Mouse (Mus musculus): Measurements from ENCODE around the gene Dclk1. TPM values are rescaled to one million over a fixed set of nuclear protein-coding genes. Genes with fewer than 3 reads are reported as not detected.

Gene Dclk1
- polyA plus RNA-seq, 1 experiment from 2014 or later, result 4.4 TPM

DNA sequence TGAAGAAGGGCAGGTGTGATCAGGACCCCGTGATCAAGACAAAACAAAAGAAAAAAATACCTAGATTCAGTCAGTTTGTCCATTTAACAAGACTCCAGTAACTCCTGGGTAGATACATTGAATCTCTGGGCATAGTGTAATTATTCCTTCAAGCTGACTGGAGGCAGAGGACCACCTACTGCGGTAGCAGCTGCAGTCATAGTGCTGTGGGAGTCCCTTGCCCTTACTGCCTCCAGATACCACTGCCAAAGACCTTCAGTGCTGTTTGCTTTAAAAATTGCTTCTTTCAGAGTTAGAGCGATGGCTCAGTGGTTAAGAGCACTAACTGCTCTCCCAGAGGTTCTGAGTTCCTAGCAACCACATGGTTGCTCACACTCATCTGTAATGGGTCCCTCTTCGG, 309.7 kb downstream of the Dclk1 start:
- no peak overlapping the region for H3K4me2 ChIP-seq (replicated peaks; ENCODE audit: low read depth)
- H3K27ac ChIP-seq (replicated peaks), result no peak overlapping the region
- no peaks in the 10 kb centered on the region for H3K4me1 ChIP-seq (replicated peaks; ENCODE audit: control insufficient read depth, insufficient read depth)
- H3K9me3 ChIP-seq (ENCODE audit: control insufficient read depth, low read length), result no peaks in the 10 kb centered on the region
- H3K27me3 ChIP-seq (ENCODE audit: control insufficient read depth, insufficient read depth, low read length), result no peaks in the 10 kb centered on the region
- no peak overlapping the region for H3K4me3 ChIP-seq (ENCODE audit: low read depth, low read length)
- TF ChIP-seq CTCF (IDR thresholded peaks at IDR 0.05; ENCODE audit: low read depth), result no peak
- no peak for TF ChIP-seq EP300 (optimal IDR thresholded peaks at IDR 0.05)
- ATAC-seq (ENCODE audit: low FRiP score, low TSS enrichment), result no peak
- WGBS, result 83% methylated on average over 4 of the region's 4 CpGs
- H3K9ac ChIP-seq (ENCODE audit: low read length), result no peak overlapping the region
- no peak for DNase-seq (ENCODE audit: low spot score)
- H3K36me3 ChIP-seq (ENCODE audit: control insufficient read depth, insufficient read depth, low read length), result no peaks in the 10 kb centered on the region

- no peaks in the 10 kb centered on the region for H3K27me3 ChIP-seq (ENCODE audit: control insufficient read depth, insufficient read depth, low read length)
- DNase-seq (ENCODE audit: low spot score) (no peak), ATAC-seq (ENCODE audit: low FRiP score, low TSS enrichment) (no peak)
- WGBS, result 91% methylated on average over 9 of the region's 9 CpGs
- no peak overlapping the region for H3K27ac ChIP-seq (replicated peaks)
- no peaks in the 10 kb centered on the region for H3K4me1 ChIP-seq (replicated peaks; ENCODE audit: control insufficient read depth, insufficient read depth)
- TF ChIP-seq EP300 (optimal IDR thresholded peaks at IDR 0.05) (no peak), CTCF (IDR thresholded peaks at IDR 0.05; ENCODE audit: low read depth) (no peak)
- H3K4me3 ChIP-seq (ENCODE audit: low read depth, low read length), result no peak overlapping the region
- H3K9ac ChIP-seq (ENCODE audit: low read length), result no peak overlapping the region
- no peaks in the 10 kb centered on the region for H3K36me3 ChIP-seq (ENCODE audit: control insufficient read depth, insufficient read depth, low read length)
- H3K9me3 ChIP-seq (ENCODE audit: control insufficient read depth, low read length), result no peaks in the 10 kb centered on the region
- no peak overlapping the region for H3K4me2 ChIP-seq (replicated peaks; ENCODE audit: low read depth)
Observed at GRCm38 (mm10) chr3:55553031-55553430, 310.9 kb downstream of the Dclk1 start.

GRCm38 (mm10) chr3:55555848-55556247, 313.7 kb downstream of the Dclk1 start:
- H3K9ac ChIP-seq (ENCODE audit: low read length), result no peak overlapping the region
- no peaks in the 10 kb centered on the region for H3K4me1 ChIP-seq (replicated peaks; ENCODE audit: control insufficient read depth, insufficient read depth)
- no peak overlapping the region for H3K4me3 ChIP-seq (ENCODE audit: low read depth, low read length)
- no peaks in the 10 kb centered on the region for H3K9me3 ChIP-seq (ENCODE audit: control insufficient read depth, low read length)
- H3K4me2 ChIP-seq (replicated peaks; ENCODE audit: low read depth), result no peak overlapping the region
- no peaks in the 10 kb centered on the region for H3K27me3 ChIP-seq (ENCODE audit: control insufficient read depth, insufficient read depth, low read length)
- no peaks in the 10 kb centered on the region for H3K36me3 ChIP-seq (ENCODE audit: control insufficient read depth, insufficient read depth, low read length)
- H3K27ac ChIP-seq (replicated peaks), result no peak overlapping the region
- ATAC-seq (ENCODE audit: low FRiP score, low TSS enrichment), result no peak
- no peak for TF ChIP-seq CTCF (IDR thresholded peaks at IDR 0.05; ENCODE audit: low read depth)
- no peak for TF ChIP-seq EP300 (optimal IDR thresholded peaks at IDR 0.05)
- WGBS, result 89% methylated on average over 6 of the region's 6 CpGs
- no peak for DNase-seq (ENCODE audit: low spot score)

GRCm38 (mm10) chr3:55558570-55558969, 316.4 kb downstream of the Dclk1 start:
- no peak overlapping the region for H3K4me2 ChIP-seq (replicated peaks; ENCODE audit: low read depth)
- no peak overlapping the region for H3K9ac ChIP-seq (ENCODE audit: low read length)
- no peaks in the 10 kb centered on the region for H3K9me3 ChIP-seq (ENCODE audit: control insufficient read depth, low read length)
- H3K36me3 ChIP-seq (ENCODE audit: control insufficient read depth, insufficient read depth, low read length), result no peaks in the 10 kb centered on the region
- no peak for ATAC-seq (ENCODE audit: low FRiP score, low TSS enrichment)
- 33% methylated on average over 1 of the region's 1 CpGs for WGBS
- no peak overlapping the region for H3K27ac ChIP-seq (replicated peaks)
- TF ChIP-seq CTCF (IDR thresholded peaks at IDR 0.05; ENCODE audit: low read depth) (no peak), EP300 (optimal IDR thresholded peaks at IDR 0.05) (no peak)
- H3K27me3 ChIP-seq (ENCODE audit: control insufficient read depth, insufficient read depth, low read length), result no peaks in the 10 kb centered on the region
- no peak for DNase-seq (ENCODE audit: low spot score)
- H3K4me1 ChIP-seq (replicated peaks; ENCODE audit: control insufficient read depth, insufficient read depth), result no peaks in the 10 kb centered on the region
- no peak overlapping the region for H3K4me3 ChIP-seq (ENCODE audit: low read depth, low read length)

DNA sequence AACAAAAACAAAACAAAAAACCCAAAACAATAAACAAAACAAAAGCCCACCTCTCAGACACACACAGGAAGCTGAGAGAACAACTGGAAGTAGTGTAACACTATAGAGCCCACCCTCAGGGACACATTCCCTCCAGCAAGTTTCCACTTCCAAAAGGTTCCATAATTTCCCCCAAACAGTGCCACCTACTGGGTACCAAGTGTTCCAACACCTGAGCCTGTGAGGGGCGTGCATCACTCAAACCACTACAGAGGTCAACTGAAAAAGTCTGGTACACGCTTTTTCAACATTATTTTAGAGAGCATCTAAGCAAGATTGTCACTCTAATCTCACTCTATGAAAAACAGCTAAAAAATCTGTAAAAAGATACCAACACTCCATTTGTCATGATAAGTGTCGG, 325.3 kb downstream of the Dclk1 start:
- 90% methylated on average over 3 of the region's 3 CpGs for WGBS
- H3K27ac ChIP-seq (replicated peaks), result no peak overlapping the region
- TF ChIP-seq CTCF (IDR thresholded peaks at IDR 0.05; ENCODE audit: low read depth) (no peak), EP300 (optimal IDR thresholded peaks at IDR 0.05) (no peak)
- H3K36me3 ChIP-seq (ENCODE audit: control insufficient read depth, insufficient read depth, low read length), result no peaks in the 10 kb centered on the region
- no peaks in the 10 kb centered on the region for H3K27me3 ChIP-seq (ENCODE audit: control insufficient read depth, insufficient read depth, low read length)
- H3K4me2 ChIP-seq (replicated peaks; ENCODE audit: low read depth), result no peak overlapping the region
- no peaks in the 10 kb centered on the region for H3K9me3 ChIP-seq (ENCODE audit: control insufficient read depth, low read length)
- no peak for ATAC-seq (ENCODE audit: low FRiP score, low TSS enrichment)
- no peaks in the 10 kb centered on the region for H3K4me1 ChIP-seq (replicated peaks; ENCODE audit: control insufficient read depth, insufficient read depth)
- no peak for DNase-seq (ENCODE audit: low spot score)
- no peak overlapping the region for H3K9ac ChIP-seq (ENCODE audit: low read length)
- H3K4me3 ChIP-seq (ENCODE audit: low read depth, low read length), result no peak overlapping the region

- H3K27me3 ChIP-seq (ENCODE audit: control insufficient read depth, insufficient read depth, low read length), result no peaks in the 10 kb centered on the region
- no peak for TF ChIP-seq CTCF (IDR thresholded peaks at IDR 0.05; ENCODE audit: low read depth)
- TF ChIP-seq EP300 (optimal IDR thresholded peaks at IDR 0.05), result no peak
- no peak overlapping the region for H3K4me3 ChIP-seq (ENCODE audit: low read depth, low read length)
- no peak for DNase-seq (ENCODE audit: low spot score)
- ATAC-seq (ENCODE audit: low FRiP score, low TSS enrichment), result no peak
- no peak overlapping the region for H3K4me2 ChIP-seq (replicated peaks; ENCODE audit: low read depth)
- H3K9me3 ChIP-seq (ENCODE audit: control insufficient read depth, low read length), result no peaks in the 10 kb centered on the region
- no peaks in the 10 kb centered on the region for H3K36me3 ChIP-seq (ENCODE audit: control insufficient read depth, insufficient read depth, low read length)
- H3K4me1 ChIP-seq (replicated peaks; ENCODE audit: control insufficient read depth, insufficient read depth), result no peaks in the 10 kb centered on the region
- no peak overlapping the region for H3K27ac ChIP-seq (replicated peaks)
- H3K9ac ChIP-seq (ENCODE audit: low read length), result no peak overlapping the region
- 50% methylated on average over 10 of the region's 10 CpGs for WGBS
Observed at GRCm38 (mm10) chr3:55569539-55569938, 327.4 kb downstream of the Dclk1 start.
